Mouse (Mus musculus): ENCODE results near the gene Zfp628.
A peak's percentile ranks its signal among the peaks of the same experiment; 100 is the strongest.

Zfp628 gene

DNA sequence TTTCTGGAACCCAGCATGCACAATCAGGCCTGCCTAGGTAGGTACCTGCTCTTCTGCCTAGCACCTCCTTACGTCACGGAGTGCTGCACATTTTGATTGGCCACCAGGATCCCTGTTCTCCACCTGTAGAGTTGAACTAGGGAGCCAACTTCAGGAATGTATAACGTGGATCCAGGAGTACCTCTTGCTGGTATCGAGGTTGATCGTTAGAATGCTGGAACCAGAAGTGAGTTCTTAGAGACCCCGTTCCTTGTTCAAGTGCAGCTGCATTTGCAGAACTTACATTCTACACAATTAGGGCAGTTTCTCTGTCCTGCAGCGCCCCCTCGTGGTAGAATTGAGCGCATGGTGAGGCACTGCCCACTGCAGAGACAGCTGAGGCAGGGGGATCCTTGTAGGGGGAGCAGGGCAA is 25.1 kb downstream of the Zfp628 start:
- DNase-seq (ENCODE audit: low spot score in 2 of 2): peak; percentile 66 to 81

- no peak for DNase-seq (ENCODE audit: low spot score in 2 of 2)
These were observed 27.7 kb downstream of the Zfp628 start for GRCm38 (mm10) chr7:4942673-4943072.

GRCm38 (mm10) chr7:4943223-4943815 is 28.3 kb downstream of the Zfp628 start:
- peak; percentile 91 to 94 for DNase-seq (ENCODE audit: low spot score in 2 of 2)

GRCm38 (mm10) chr7:4947855-4948254 is 32.8 kb downstream of the Zfp628 start:
- DNase-seq (ENCODE audit: low spot score in 2 of 2): peak; percentile 53 to 80

DNA sequence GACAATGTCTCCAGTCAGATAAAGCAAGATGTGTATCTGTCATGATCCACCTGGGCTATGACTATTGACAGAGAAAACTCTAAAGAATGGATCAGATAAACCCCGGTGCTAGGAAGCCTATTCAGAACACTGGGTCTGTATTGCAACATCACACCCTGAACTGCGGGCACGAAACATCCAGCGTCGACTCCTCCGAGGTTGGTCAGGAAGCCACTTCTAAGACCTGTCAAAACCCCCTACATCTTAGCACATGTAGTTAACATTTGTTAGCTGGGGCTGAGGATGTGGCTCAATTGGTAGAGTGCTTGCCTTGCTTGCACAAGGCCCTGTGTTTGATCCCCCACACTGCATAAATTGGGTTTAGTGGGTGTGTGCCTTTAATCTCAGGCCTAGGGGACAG is 33.4 kb downstream of the Zfp628 start:
- no peak for DNase-seq (ENCODE audit: low spot score in 2 of 2)

GRCm38 (mm10) chr7:4950561-4951342 is 35.7 kb downstream of the Zfp628 start:
- peak; percentile 61 to 69 for DNase-seq (ENCODE audit: low spot score in 2 of 2)

- peak in 1 of 2 experiments; percentile 33 for DNase-seq (ENCODE audit: low spot score in 2 of 2)
These were observed 38.9 kb downstream of the Zfp628 start for GRCm38 (mm10) chr7:4953815-4954445.

DNA sequence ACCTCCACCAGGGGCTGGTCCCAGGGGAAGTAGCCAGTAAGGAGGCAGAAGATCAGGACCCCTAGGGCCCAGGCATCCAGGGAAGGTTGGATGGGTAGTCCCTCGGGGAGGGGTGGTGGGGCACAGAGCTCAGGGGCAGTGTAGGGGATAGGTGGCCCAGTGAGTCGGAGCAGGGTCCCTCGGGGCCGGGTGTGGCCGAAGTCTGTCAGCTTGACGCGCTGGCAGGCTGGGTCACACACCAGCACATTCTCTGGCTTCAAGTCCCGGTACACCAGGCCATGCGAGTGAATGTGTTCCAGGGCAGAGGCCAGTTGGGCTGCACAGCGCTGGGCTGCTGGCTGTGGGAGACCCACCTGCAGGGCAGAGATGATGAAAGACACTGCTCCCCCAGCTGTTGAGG is 42.3 kb downstream of the Zfp628 start:
- DNase-seq (ENCODE audit: low spot score in 2 of 2): no peak

GRCm38 (mm10) chr7:4963527-4963926 is 48.5 kb downstream of the Zfp628 start:
- no peak for DNase-seq (ENCODE audit: low spot score in 2 of 2)

GRCm38 (mm10) chr7:4964272-4964671 is 49.3 kb downstream of the Zfp628 start, which contains the start of gene Sbk2:
Sbk2 (minus strand) TSS chr7:4964406.
- DNase-seq (ENCODE audit: low spot score in 2 of 2): peak; percentile 70 to 81

DNA sequence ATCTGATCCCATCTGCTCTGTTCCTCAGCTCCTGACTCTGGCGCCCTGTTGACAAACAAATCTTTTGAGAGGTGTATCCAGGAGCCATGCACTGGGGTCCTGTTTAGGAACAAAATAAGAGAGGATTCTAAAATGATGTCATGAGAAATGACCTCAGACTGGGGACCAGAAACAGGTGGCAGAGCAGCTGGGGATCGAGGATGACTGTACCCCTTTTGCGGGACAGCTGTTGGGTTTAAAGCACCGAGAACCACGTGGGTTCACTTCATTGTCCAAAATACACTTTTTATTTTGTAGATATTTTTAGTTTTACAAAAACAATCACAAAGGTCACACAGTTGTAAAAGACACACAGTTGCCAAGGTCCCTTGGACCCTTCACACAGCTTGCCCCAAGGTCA is 50.0 kb downstream of the Zfp628 start:
- no peak for DNase-seq (ENCODE audit: low spot score in 2 of 2)

- no peak for DNase-seq (ENCODE audit: low spot score in 2 of 2)
These were observed 56.1 kb downstream of the Zfp628 start, which contains the start of gene Sbk3 for GRCm38 (mm10) chr7:4971068-4971467. Sbk3 (minus strand) TSS chr7:4971168.

Measured in heart, adult 9 months (tissue).